Mouse (Mus musculus) embryonic facial prominence, embryonic 15.5 days (tissue): ENCODE data around the gene Rpl36. TPM values are rescaled to one million over a fixed set of nuclear protein-coding genes. Genes with fewer than 3 reads are reported as not detected.
A peak's percentile ranks its signal among the peaks of the same experiment; 100 is the strongest.
"Not testable (repeated sequence)": the region's sequence is repeated elsewhere in the genome, so short reads cannot be mapped to it uniquely, and the experiment has no call there.

Experiments
- ATAC-seq: fragments of 200-750 bp; cut with Nextera tagmentation; 2 replicates; pipeline ENCODE4 v1.8.0; 2017; ENCODE audit warnings: low read depth, moderate TSS enrichment; ENCODE audit not compliant: insufficient number of reproducible peaks, low FRiP score, low TSS enrichment
- H3K27ac ChIP-seq: fragments of 300-500 bp; sonication (generic); replicated peaks from 2 replicates; pipeline ENCODE4 v1.5.1; 2015; ENCODE audit warnings: mild to moderate bottlenecking, inconsistent platforms
- H3K27me3 ChIP-seq: fragments of 300-500 bp; sonication (generic); 2 replicates; pipeline ENCODE4 v1.6.1; 2015; ENCODE audit warnings: inconsistent platforms
- H3K36me3 ChIP-seq: fragments of 300-500 bp; sonication (generic); 2 replicates; pipeline ENCODE4 v1.6.1; 2015; ENCODE audit warnings: mild to moderate bottlenecking, inconsistent platforms
- H3K4me1 ChIP-seq: fragments of 300-500 bp; sonication (generic); 2 replicates; pipeline ENCODE4 v1.6.1; 2015; ENCODE audit warnings: inconsistent platforms
- H3K4me2 ChIP-seq: fragments of 300-500 bp; sonication (generic); replicated peaks from 2 replicates; pipeline ENCODE4 v1.6.1; 2015; ENCODE audit warnings: mild to moderate bottlenecking, inconsistent platforms
- H3K4me3 ChIP-seq: fragments of 300-500 bp; sonication (generic); replicated peaks from 2 replicates; pipeline ENCODE4 v1.5.1; 2015; ENCODE audit warnings: mild to moderate bottlenecking, inconsistent platforms
- H3K9ac ChIP-seq: fragments of 300-500 bp; sonication (generic); 2 replicates; pipeline ENCODE4 v1.6.1; 2015; ENCODE audit warnings: inconsistent platforms
- H3K9me3 ChIP-seq: fragments of 300-500 bp; sonication (generic); replicated peaks from 2 replicates; pipeline ENCODE4 v1.6.1; 2016; ENCODE audit warnings: inconsistent platforms
- WGBS: fragments of 180-500 bp; shearing (Covaris S2); methylation state at CpG from one replicate; pipeline ENCODE4 v1.1.7; 2015; 5-methylcytosine and 5-hydroxymethylcytosine counted together
- polyA plus RNA-seq: library from polyadenylated mRNA; unstranded; fragments of >200 nt; fragmentation: Nextera tagmentation; extraction: Ambion mirVana; gene quantifications from 2 replicates; pipeline ENCODE4 v1.2.1, GENCODE M21; 2015

The Rpl36 gene
- polyA plus RNA-seq, 1 experiment from 2014 or later = 1,905 TPM

- 80% methylated on average over 3 of the region's 3 CpGs for WGBS
- H3K27ac ChIP-seq = no peak overlapping the region
- no peaks in the 10 kb centered on the region for H3K9me3 ChIP-seq
- H3K9ac ChIP-seq = 0 out of 2 replicates have a peak overlapping the region, but pooled peaks have one; percentile 92
- peak overlapping the region; percentile 93 for H3K4me2 ChIP-seq
- peaks cover 33% of the 10 kb centered on the region for H3K36me3 ChIP-seq
- no peak for ATAC-seq
- peak overlapping the region; percentile 93 for H3K4me3 ChIP-seq
- H3K27me3 ChIP-seq = no peaks in the 10 kb centered on the region
- peaks cover 28% of the 10 kb centered on the region for H3K4me1 ChIP-seq
Observed at GRCm38 (mm10) chr17:56625495-56625894, 12.3 kb downstream of the Rpl36 start.

GRCm38 (mm10) chr17:56626260-56626659 is 13.0 kb downstream of the Rpl36 start:
- 7% methylated on average over 28 of the region's 32 CpGs for WGBS

GRCm38 (mm10) chr17:56626754-56627470 is 13.7 kb downstream of the Rpl36 start, which contains the start of gene Lonp1:
Gene Lonp1, minus strand, starts transcription at chr17:56626887.
- peak within 1 kb of the TSS; percentile 93 for H3K4me3 ChIP-seq
- peak; percentile 93 for ATAC-seq
- under 1% methylated on average over 51 of the region's 51 CpGs for WGBS
- H3K27ac ChIP-seq = peak within 1 kb of the TSS; percentile 86
- H3K36me3 ChIP-seq = peaks cover 21% of the 10 kb centered on the region
- peaks cover 28% of the 10 kb centered on the region for H3K4me1 ChIP-seq
- H3K9ac ChIP-seq = peak within 1 kb of the TSS; percentile 92
- H3K9me3 ChIP-seq = no peaks in the 10 kb centered on the region
- H3K4me2 ChIP-seq = peak within 1 kb of the TSS; percentile 93
- no peaks in the 10 kb centered on the region for H3K27me3 ChIP-seq

More at GRCm38 (mm10) chr17:56626260-56626659, 13.0 kb downstream of the Rpl36 start:
- Histone ChIP-seq H3K36me3 (peaks cover 26% of the 10 kb centered on the region), H3K9me3 (no peaks in the 10 kb centered on the region), H3K4me1 (peaks cover 28% of the 10 kb centered on the region), H3K4me3 (peak overlapping the region; percentile 93), H3K9ac (peak overlapping the region; percentile 92), H3K27me3 (no peaks in the 10 kb centered on the region), H3K4me2 (peak overlapping the region; percentile 93), H3K27ac (peak overlapping the region; percentile 86)
- no peak; the same call in 1 of the 2 replicates for ATAC-seq

- peak within 1 kb of the TSS; percentile 21 for H3K9ac ChIP-seq
- H3K27ac ChIP-seq = peak within 1 kb of the TSS; percentile 86
- peak within 1 kb of the TSS; percentile 93 for H3K4me2 ChIP-seq
- no peaks in the 10 kb centered on the region for H3K9me3 ChIP-seq
- H3K27me3 ChIP-seq = no peaks in the 10 kb centered on the region
- peaks cover 13% of the 10 kb centered on the region; the same call in 1 of the 2 replicates for H3K36me3 ChIP-seq
- no peak for ATAC-seq
- H3K4me1 ChIP-seq = peaks cover 28% of the 10 kb centered on the region
- H3K4me3 ChIP-seq = peak within 1 kb of the TSS; percentile 93
- WGBS = 7% methylated on average over 26 of the region's 26 CpGs
Observed at GRCm38 (mm10) chr17:56627530-56628277, 14.5 kb downstream of the Rpl36 start, which contains the start of gene Catsperd. Gene Catsperd, plus strand, starts transcription at chr17:56628143.

- H3K27ac ChIP-seq, H3K9me3 ChIP-seq, H3K9ac ChIP-seq, H3K4me3 ChIP-seq, ATAC-seq, H3K27me3 ChIP-seq, H3K4me2 ChIP-seq, H3K36me3 ChIP-seq: not testable (repeated sequence)
- WGBS = 87% methylated on average over 27 of the region's 27 CpGs
- H3K4me1 ChIP-seq = peaks cover 22% of the 10 kb centered on the region
Observed at GRCm38 (mm10) chr17:56629800-56630781, 16.9 kb downstream of the Rpl36 start.

GRCm38 (mm10) chr17:56631807-56632206 is 18.6 kb downstream of the Rpl36 start:
- Histone ChIP-seq H3K4me3 (no peak overlapping the region), H3K27me3 (no peaks in the 10 kb centered on the region), H3K4me2 (no peak overlapping the region), H3K9ac (no peak overlapping the region), H3K9me3 (no peaks in the 10 kb centered on the region), H3K27ac (no peak overlapping the region), H3K36me3 (no peaks in the 10 kb centered on the region), H3K4me1 (peaks cover 10% of the 10 kb centered on the region)
- WGBS = 43% methylated on average over 4 of the region's 4 CpGs
- ATAC-seq = no peak

- Histone ChIP-seq H3K4me1 (no peaks in the 10 kb centered on the region), H3K4me2 (no peak overlapping the region), H3K9ac (no peak overlapping the region), H3K27ac (no peak overlapping the region), H3K4me3 (no peak overlapping the region), H3K9me3 (no peaks in the 10 kb centered on the region), H3K36me3 (no peaks in the 10 kb centered on the region), H3K27me3 (no peaks in the 10 kb centered on the region)
- ATAC-seq = no peak
- WGBS = 75% methylated on average over 6 of the region's 6 CpGs
Observed at GRCm38 (mm10) chr17:56634023-56634422, 20.8 kb downstream of the Rpl36 start.

- Histone ChIP-seq H3K27me3 (no peaks in the 10 kb centered on the region), H3K36me3 (no peaks in the 10 kb centered on the region), H3K4me1 (no peaks in the 10 kb centered on the region), H3K9ac (no peak overlapping the region), H3K4me2 (no peak overlapping the region), H3K4me3 (no peak overlapping the region), H3K9me3 (no peaks in the 10 kb centered on the region), H3K27ac (no peak overlapping the region)
- ATAC-seq = no peak
- 73% methylated on average over 4 of the region's 4 CpGs for WGBS
Observed at GRCm38 (mm10) chr17:56643237-56643636, 30.0 kb downstream of the Rpl36 start.

GRCm38 (mm10) chr17:56647546-56647945 is 34.3 kb downstream of the Rpl36 start:
- Histone ChIP-seq H3K27me3 (no peaks in the 10 kb centered on the region), H3K36me3 (no peaks in the 10 kb centered on the region), H3K4me2 (no peak overlapping the region), H3K4me3 (no peak overlapping the region), H3K4me1 (no peaks in the 10 kb centered on the region), H3K9ac (no peak overlapping the region), H3K27ac (no peak overlapping the region), H3K9me3 (no peaks in the 10 kb centered on the region)
- 48% methylated on average over 12 of the region's 13 CpGs for WGBS
- no peak for ATAC-seq

- H3K4me3 ChIP-seq = no peak overlapping the region
- no peaks in the 10 kb centered on the region for H3K27me3 ChIP-seq
- H3K4me1 ChIP-seq = no peaks in the 10 kb centered on the region
- ATAC-seq = no peak
- H3K9ac ChIP-seq = no peak overlapping the region
- H3K9me3 ChIP-seq = no peaks in the 10 kb centered on the region
- H3K36me3 ChIP-seq = no peaks in the 10 kb centered on the region
- WGBS = 30% methylated on average over 10 of the region's 10 CpGs
- H3K27ac ChIP-seq = no peak overlapping the region
- no peak overlapping the region for H3K4me2 ChIP-seq
Observed at GRCm38 (mm10) chr17:56651801-56652200, 38.6 kb downstream of the Rpl36 start.
